Mouse (Mus musculus) limb, embryonic 10.5 days (tissue): ENCODE results near the gene Kdm7a. TPM values are rescaled to one million over a fixed set of nuclear protein-coding genes. Genes with fewer than 3 reads are reported as not detected.

Experiments
- DNase-seq: peaks from one replicate; pipeline ENCODE4 v3.0.0-alpha.2; 2017; ENCODE audit warnings: low spot score
- H3K27ac ChIP-seq: fragments of 300-500 bp; sonication (generic); 2 replicates; pipeline ENCODE4 v1.5.1; 2016; ENCODE audit warnings: mild to moderate bottlenecking
- H3K27me3 ChIP-seq: fragments of 300-500 bp; sonication (generic); 2 replicates; pipeline ENCODE4 v1.6.1; 2016; ENCODE audit warnings: low read depth, mild to moderate bottlenecking; ENCODE audit not compliant: poor library complexity, severe bottlenecking
- H3K36me3 ChIP-seq: fragments of 300-500 bp; sonication (generic); 2 replicates; pipeline ENCODE4 v1.6.1; 2016; ENCODE audit warnings: mild to moderate bottlenecking, moderate library complexity
- H3K4me1 ChIP-seq: fragments of 300-500 bp; sonication (generic); 2 replicates; pipeline ENCODE4 v1.6.1; 2016
- H3K4me3 ChIP-seq: fragments of 300-500 bp; sonication (generic); 2 replicates; pipeline ENCODE4 v1.5.1; 2016; ENCODE audit warnings: mild to moderate bottlenecking, moderate library complexity
- H3K9me3 ChIP-seq: fragments of 300-500 bp; sonication (generic); replicated peaks from 2 replicates; pipeline ENCODE4 v1.6.1; 2016; ENCODE audit warnings: mild to moderate bottlenecking
- WGBS: fragments of 180-500 bp; shearing (Covaris S2); methylation state at CpG from one replicate; pipeline ENCODE4 v1.1.7; 2016; 5-methylcytosine and 5-hydroxymethylcytosine counted together
- polyA plus RNA-seq: library from polyadenylated mRNA; unstranded; fragments of >200 nt; fragmentation: Nextera tagmentation; extraction: Ambion mirVana; gene quantifications from 2 replicates; pipeline ENCODE4 v1.2.1, GENCODE M21; 2016

Kdm7a gene
- 8.1 and 9.3 TPM in 2 replicates for polyA plus RNA-seq

DNA sequence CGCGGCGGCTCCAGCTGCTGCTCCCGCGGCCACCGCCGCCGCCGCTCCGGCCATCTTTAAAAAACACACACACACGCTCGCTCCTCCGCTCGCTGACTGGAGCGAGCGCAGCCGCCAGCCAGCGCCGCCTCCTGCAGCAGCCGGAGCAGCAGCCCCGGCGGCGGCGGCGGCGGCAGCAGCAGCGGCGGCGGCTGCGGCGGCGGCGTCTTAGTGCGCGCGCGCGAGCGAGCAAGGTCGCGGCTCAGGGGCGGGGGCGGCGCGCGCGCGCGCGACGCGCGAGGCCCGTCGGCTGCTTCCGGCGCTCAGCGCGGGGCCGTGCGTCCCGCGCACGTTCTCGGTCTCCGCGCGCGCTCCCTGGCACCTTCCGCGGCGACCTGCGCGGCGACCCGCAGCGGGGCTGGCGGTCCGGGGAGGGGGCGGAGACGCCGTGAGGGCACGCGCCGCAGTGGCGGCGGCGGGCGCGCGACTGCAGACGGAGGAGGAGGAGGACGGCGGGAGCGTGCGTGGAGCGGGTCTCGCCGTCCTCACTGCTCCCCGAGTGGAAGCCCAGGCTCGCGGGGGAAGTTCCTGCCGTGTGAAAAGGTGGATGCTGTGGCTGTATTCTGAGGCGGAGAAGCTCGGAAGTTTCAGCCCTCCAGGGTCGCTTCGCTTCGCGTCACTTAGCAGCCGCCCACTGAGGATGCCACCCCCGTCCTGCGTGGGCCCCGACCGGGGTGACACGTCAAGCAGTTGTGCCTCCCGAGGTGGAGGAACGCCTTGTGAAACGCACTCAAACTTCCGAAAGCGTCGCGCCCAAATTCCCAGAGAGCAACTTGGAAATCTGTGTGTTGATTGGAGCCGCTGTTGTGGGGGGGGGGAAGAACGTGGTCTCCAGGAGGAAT is at the start of gene Kdm7a:
TSS of gene Kdm7a (minus strand) at position 209 of the 881 bp plus-strand sequence.
- Histone ChIP-seq H3K4me3 (peak within 1 kb of the TSS; percentile 96), H3K36me3 (no peaks in the 10 kb centered on the region), H3K4me1 (peaks cover 3% of the 10 kb centered on the region; the same call in 1 of the 2 replicates), H3K27ac (peak within 1 kb of the TSS; percentile 97), H3K9me3 (no peaks in the 10 kb centered on the region), H3K27me3 (no peaks in the 10 kb centered on the region)
- DNase-seq = peak; percentile 89
- 13% methylated on average over 123 of the region's 124 CpGs for WGBS

DNA sequence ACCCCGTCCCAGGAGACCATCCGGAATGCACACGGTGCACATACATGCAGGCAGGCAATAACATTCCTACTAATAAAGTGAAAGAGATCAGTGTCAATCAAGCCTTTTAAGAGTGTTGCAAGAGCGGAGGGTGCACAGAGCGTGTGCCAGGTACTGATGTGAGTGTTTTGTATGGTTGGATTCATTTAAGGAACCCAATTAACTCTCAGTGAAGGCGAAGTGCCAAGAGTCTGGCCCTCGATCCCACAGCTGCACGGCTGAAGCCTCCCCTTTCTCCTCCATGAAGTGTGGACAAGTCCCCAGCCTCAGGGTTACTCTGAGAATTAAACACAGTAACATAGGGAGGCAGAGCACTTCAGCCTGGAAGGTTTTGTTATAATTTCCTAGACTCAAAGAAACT is 48.7 kb upstream of the Kdm7a start:
- no peaks in the 10 kb centered on the region for H3K36me3 ChIP-seq
- H3K4me3 ChIP-seq = no peak overlapping the region
- H3K4me1 ChIP-seq = peaks cover 28% of the 10 kb centered on the region
- no peak overlapping the region for H3K27ac ChIP-seq
- H3K27me3 ChIP-seq = peaks cover 25% of the 10 kb centered on the region
- no peak for DNase-seq
- 72% methylated on average over 8 of the region's 8 CpGs for WGBS
- no peaks in the 10 kb centered on the region for H3K9me3 ChIP-seq

DNA sequence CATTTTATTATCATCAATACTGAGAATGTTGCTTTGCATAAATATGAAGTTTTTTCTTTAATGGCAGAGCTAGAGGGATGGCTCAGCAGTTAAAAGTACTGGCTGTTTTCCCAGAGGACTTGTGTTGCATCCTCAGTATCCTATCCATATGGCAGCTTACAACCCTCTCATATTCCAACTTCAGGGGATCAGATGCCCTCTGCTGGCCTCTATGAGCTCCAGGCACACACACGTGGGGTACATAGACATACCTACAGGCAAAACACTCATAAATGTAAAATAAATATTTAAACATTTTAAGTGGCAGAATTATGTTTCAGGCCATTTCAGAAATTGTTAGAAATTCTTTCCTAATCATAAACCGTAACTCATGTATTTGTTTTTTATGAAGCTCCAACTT is 43.5 kb upstream of the Kdm7a start:
- 88% methylated on average over 2 of the region's 2 CpGs for WGBS
- Histone ChIP-seq H3K4me3 (no peak overlapping the region), H3K27ac (no peak overlapping the region), H3K4me1 (0 out of 2 replicates have a peak, but pooled peaks cover under 1% of the 10 kb centered on the region), H3K27me3 (peaks cover 3% of the 10 kb centered on the region), H3K9me3 (no peaks in the 10 kb centered on the region), H3K36me3 (no peaks in the 10 kb centered on the region)
- no peak for DNase-seq

DNA sequence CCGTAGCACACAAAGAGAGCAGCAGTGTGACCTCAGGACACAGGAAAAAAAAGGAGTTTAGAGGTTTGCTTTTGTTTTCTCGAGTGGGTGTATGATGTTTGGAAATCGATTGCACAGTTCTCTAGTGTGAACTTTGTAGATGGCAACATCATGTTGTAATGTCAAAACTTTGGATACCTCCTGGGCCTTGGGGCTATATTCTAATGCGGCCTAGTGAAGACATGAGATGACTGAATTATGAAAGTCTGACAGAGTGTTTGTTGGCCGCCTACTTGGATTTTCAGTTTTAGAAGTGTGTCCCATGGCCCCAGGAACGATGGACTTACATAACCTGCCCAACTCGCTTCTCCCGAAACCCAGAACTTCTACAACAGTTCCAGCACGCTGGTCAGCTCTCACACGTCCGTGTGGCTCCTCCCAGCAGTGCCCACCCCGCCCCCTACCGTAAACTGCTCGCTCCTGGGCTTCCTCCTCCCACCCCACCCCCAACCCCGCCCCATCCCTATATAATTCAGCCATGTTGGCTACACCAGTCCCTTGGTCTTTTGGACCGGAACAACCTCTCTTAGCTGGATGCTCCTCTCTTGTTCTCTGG is 42.7 kb upstream of the Kdm7a start:
- peaks cover 3% of the 10 kb centered on the region; the same call in 1 of the 2 replicates for H3K4me1 ChIP-seq
- 47% methylated on average over 16 of the region's 16 CpGs for WGBS
- H3K9me3 ChIP-seq = no peaks in the 10 kb centered on the region
- no peaks in the 10 kb centered on the region for H3K36me3 ChIP-seq
- DNase-seq = peak; percentile 36
- H3K27me3 ChIP-seq = no peaks in the 10 kb centered on the region
- no peak overlapping the region for H3K4me3 ChIP-seq
- H3K27ac ChIP-seq = no peak overlapping the region

DNA sequence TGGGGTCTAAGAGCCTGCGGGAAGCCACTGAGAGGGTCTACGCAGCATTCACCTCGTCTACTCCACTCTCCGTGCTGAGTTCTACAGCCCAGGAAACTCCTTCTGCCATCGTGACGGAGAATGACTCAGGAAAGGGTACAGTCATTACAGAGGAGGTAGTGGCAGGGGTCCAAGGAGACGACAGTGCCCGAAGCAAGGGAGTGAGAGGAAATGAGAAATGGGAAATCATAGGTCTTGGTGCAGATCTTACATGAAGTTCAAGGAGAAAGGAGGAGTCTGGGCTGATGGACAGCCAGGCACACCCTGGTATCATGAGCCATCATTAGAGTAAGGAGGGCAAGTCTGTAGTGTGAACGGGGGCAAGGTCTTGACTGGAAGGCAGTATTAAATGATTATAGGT is 37.5 kb upstream of the Kdm7a start:
- 85% methylated on average over 9 of the region's 9 CpGs for WGBS
- peaks cover 22% of the 10 kb centered on the region for H3K4me1 ChIP-seq
- no peak for DNase-seq
- H3K27me3 ChIP-seq = no peaks in the 10 kb centered on the region
- no peaks in the 10 kb centered on the region for H3K9me3 ChIP-seq
- H3K27ac ChIP-seq = peak overlapping the region; percentile 74; the same call in 1 of the 2 replicates
- H3K4me3 ChIP-seq = no peak overlapping the region
- H3K36me3 ChIP-seq = no peaks in the 10 kb centered on the region

DNA sequence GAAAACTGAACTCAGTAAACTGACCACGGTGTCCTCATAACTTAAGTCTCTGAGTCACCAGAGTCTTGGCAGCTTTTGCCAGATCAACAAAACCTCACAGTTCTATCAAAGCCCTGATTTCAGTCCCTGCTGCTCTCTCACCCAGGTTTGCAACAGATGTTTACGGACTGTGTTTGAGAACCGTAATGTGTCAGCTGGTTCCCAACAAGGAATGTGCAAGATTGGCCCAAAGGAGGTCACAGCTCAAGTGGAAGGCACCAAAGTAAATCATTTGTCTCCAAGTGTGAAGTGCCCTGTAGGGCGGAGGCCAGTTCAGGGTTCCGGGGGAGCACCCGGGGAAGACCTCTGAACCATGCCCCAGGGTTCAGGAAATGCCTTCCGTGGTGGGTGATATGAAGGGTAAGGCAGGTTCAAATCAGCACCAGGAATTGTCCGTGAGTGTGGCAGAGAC is 36.9 kb upstream of the Kdm7a start:
- no peaks in the 10 kb centered on the region for H3K9me3 ChIP-seq
- DNase-seq = no peak
- no peaks in the 10 kb centered on the region for H3K36me3 ChIP-seq
- no peak overlapping the region for H3K4me3 ChIP-seq
- WGBS = 51% methylated on average over 8 of the region's 8 CpGs
- H3K27me3 ChIP-seq = no peaks in the 10 kb centered on the region
- peaks cover 22% of the 10 kb centered on the region for H3K4me1 ChIP-seq
- peak overlapping the region; percentile 74 for H3K27ac ChIP-seq

DNA sequence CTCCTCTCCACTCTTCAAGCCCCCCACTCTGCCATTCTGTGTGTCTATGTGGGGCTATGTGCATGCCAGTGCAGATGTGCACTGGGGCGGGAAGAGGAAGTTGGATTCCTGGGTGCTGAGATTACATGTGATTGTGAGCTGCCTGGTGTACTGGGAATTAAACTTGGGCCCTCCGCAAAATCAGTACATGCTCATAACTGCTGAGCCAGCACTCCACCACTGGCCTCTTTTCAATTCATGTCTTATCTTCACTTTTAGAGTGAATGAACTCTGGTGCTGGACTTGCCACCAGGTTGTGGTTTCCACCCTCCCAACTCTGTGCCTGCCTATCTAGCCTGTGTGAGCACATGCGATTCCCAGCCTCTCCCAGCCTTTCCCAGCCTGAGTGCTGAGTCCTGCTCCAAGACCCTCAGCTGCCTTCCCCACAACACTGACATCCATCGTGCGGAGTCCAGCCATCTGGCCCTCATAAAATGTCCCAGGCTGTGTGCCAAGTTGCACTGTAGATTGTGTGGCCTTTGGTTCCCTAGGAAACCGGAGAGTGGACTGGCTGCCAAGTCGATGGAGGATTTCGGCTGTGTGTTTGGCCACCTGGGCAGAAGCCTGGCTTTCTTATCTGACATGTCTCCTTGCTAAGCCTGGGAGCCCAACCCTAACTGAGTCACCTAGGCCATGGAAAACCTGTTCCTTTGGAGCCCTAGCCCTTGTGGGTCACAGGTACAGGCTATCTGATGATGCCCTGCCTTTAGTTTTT is 36.3 kb upstream of the Kdm7a start:
- no peak overlapping the region for H3K4me3 ChIP-seq
- peak; percentile 77 for DNase-seq
- H3K36me3 ChIP-seq = no peaks in the 10 kb centered on the region
- H3K9me3 ChIP-seq = no peaks in the 10 kb centered on the region
- H3K4me1 ChIP-seq = peaks cover 22% of the 10 kb centered on the region
- 56% methylated on average over 8 of the region's 8 CpGs for WGBS
- H3K27ac ChIP-seq = peak overlapping the region; percentile 74
- no peaks in the 10 kb centered on the region for H3K27me3 ChIP-seq

DNA sequence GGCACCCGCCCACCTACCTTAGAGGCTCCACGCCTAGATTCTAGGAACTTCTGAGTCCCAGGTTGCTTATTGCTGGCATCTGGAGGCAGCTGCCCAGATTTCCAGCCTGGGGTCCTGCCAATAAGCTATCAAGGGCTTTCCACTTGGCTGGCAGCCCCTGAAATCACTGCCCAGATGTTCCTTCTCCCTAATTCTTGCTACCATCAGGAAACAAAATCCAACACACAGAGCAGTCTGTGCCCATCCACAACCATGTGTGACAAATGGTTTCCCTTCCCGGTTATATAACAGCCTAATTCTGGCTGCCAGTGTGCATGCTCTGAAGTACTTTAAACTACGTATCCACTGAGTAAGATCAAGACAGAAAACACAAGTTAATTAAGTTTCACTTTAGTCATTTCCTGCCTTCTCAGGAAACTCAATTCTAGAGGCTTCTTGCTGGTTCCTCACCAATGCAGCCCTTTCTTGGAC is 34.9 kb upstream of the Kdm7a start:
- 82% methylated on average over 4 of the region's 4 CpGs for WGBS
- Histone ChIP-seq H3K9me3 (no peaks in the 10 kb centered on the region), H3K36me3 (no peaks in the 10 kb centered on the region), H3K27me3 (no peaks in the 10 kb centered on the region), H3K4me3 (no peak overlapping the region), H3K27ac (no peak overlapping the region), H3K4me1 (peaks cover 22% of the 10 kb centered on the region)
- DNase-seq = no peak

DNA sequence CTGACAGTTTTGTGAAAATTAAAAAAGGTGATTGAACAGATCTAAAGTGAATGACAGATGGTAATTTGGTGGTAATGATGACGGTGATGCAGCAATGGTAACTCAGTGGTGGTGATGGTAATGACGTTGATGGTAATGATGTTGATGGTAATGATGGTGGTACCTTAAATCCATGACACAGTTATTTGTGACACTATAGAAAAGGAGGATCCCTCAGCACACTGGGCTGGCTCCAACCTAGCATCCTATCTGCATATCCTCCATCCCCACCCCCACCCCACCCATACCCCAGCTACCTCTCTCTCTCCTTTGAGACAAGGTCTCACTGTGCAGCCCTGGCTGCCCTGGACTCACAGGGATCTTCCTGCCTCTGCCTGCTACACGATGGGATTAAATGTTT is 34.4 kb upstream of the Kdm7a start:
- Histone ChIP-seq H3K27me3 (no peaks in the 10 kb centered on the region), H3K27ac (no peak overlapping the region), H3K36me3 (no peaks in the 10 kb centered on the region), H3K4me3 (no peak overlapping the region), H3K9me3 (no peaks in the 10 kb centered on the region), H3K4me1 (peaks cover 22% of the 10 kb centered on the region)
- DNase-seq = no peak
- WGBS = 87% methylated on average over 3 of the region's 3 CpGs

DNA sequence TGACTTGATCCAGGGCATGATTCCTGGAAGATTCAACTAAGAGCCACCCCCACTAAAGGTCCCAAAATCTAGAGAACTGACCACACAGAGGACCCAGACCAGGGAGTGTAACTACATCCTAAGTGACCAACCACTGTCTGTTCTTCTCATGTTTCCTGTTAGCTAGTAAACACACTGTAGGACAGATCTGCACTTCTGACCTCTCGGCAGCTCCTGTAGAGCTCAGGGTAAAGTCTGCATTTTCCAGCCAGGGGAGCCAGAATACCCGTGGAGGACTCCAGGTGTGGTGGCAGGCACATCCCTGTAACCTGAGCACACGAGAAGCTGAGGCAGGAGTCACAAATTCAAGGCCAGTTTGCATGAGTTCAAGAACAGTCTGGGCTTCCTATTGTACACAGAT is 31.3 kb upstream of the Kdm7a start:
- Histone ChIP-seq H3K4me3 (no peak overlapping the region), H3K36me3 (no peaks in the 10 kb centered on the region), H3K4me1 (peaks cover 5% of the 10 kb centered on the region), H3K9me3 (no peaks in the 10 kb centered on the region), H3K27me3 (no peaks in the 10 kb centered on the region), H3K27ac (no peak overlapping the region)
- no peak for DNase-seq
- WGBS = 35% methylated on average over 3 of the region's 3 CpGs

DNA sequence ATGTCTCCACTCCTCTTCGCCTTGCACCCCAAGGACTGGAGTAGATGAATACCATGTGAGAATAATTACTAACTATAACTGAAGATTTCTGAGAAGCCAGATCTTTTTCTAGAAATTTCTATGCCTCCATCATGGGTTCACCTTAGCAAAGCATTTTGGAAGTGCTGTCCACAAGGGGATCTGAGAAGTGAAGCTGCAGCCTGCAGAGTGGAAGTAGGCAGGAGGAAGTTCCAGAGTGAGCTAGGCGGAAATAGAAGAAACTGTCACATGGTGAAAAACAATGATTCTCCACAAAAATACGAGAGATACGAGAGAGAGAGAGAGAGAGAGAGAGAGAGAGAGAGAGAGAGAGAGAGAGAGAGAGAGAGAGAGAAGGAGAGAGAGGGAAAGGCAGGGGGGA is 26.0 kb upstream of the Kdm7a start:
- Histone ChIP-seq H3K9me3 (no peaks in the 10 kb centered on the region), H3K27ac (no peak overlapping the region), H3K4me1 (no peaks in the 10 kb centered on the region), H3K27me3 (no peaks in the 10 kb centered on the region), H3K4me3 (no peak overlapping the region), H3K36me3 (no peaks in the 10 kb centered on the region)
- no peak for DNase-seq
- WGBS = 87% methylated on average over 4 of the region's 4 CpGs

DNA sequence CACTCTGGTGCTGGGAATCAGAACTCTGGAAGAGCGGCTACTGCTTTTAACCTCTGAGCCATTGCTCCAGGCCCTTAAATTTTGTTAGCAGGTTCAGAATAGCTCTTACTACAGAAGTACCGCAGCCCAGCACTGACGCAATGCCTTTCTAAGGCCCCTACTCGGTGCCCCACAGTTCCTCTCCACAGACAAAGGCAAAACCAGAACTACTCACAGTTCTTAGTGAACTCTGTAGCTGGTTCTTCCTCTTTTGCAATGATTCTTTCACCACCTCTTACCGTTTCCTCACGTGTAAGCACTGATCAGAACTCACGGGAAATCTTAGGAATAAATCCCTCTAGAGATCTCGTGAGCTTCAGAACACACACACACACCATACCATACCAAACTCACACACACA is 24.1 kb upstream of the Kdm7a start:
- no peaks in the 10 kb centered on the region for H3K36me3 ChIP-seq
- H3K4me3 ChIP-seq = no peak overlapping the region
- H3K27ac ChIP-seq = no peak overlapping the region
- no peak for DNase-seq
- H3K4me1 ChIP-seq = 0 out of 2 replicates have a peak, but pooled peaks cover 3% of the 10 kb centered on the region
- no peaks in the 10 kb centered on the region for H3K9me3 ChIP-seq
- 90% methylated on average over 8 of the region's 8 CpGs for WGBS
- no peaks in the 10 kb centered on the region for H3K27me3 ChIP-seq

DNA sequence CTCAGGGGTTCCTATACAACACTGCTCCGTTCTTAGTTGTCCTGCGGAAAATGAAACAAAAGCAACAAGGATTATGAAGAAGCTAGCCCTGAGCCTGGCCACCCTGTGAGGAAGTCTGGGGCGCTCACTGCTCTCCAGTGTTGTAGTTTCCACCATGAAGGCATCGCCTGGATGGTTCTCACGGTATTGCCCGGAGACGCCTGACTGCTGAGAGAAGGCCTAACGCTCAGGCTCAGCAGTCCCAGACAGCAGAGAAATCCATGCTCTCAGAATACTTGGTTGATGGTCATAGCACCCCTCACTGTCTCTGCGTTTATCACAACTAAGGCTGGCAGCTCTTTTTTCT is 20.0 kb upstream of the Kdm7a start:
- WGBS = 68% methylated on average over 9 of the region's 9 CpGs
- H3K27me3 ChIP-seq = no peaks in the 10 kb centered on the region
- no peak for DNase-seq
- H3K4me1 ChIP-seq = 0 out of 2 replicates have a peak, but pooled peaks cover 3% of the 10 kb centered on the region
- H3K36me3 ChIP-seq = no peaks in the 10 kb centered on the region
- no peak overlapping the region for H3K27ac ChIP-seq
- H3K4me3 ChIP-seq = no peak overlapping the region
- no peaks in the 10 kb centered on the region for H3K9me3 ChIP-seq
